Mouse (Mus musculus): ENCODE results near the gene Mia2.

GRCm38 (mm10) chr12:59135533-59136300, 40.1 kb downstream of the Mia2 start:
- TF ChIP-seq POLR2A (IDR thresholded peaks at IDR 0.05; ENCODE audit: insufficient read depth, low read length) (no peak), CTCF (IDR thresholded peaks at IDR 0.05; ENCODE audit: low read depth, low read length) (no peak), EP300 (IDR thresholded peaks at IDR 0.05; ENCODE audit: insufficient read depth, low read depth, low read length) (no peak)

Data from ES-Bruce4 (cell line).